Mouse (Mus musculus) hindbrain, embryonic 12.5 days (tissue): ENCODE results near the gene Ogt. TPM values are rescaled to one million over a fixed set of nuclear protein-coding genes. Genes with fewer than 3 reads are reported as not detected.

Source experiments
- ATAC-seq: fragments of 200-750 bp; cut with Nextera tagmentation; 2 replicates; pipeline ENCODE4 v1.8.0; 2017; ENCODE audit warnings: moderate TSS enrichment; ENCODE audit not compliant: low FRiP score
- H3K27ac ChIP-seq: fragments of 300-500 bp; sonication (generic); 2 replicates; pipeline ENCODE4 v1.5.1; 2016; ENCODE audit warnings: mild to moderate bottlenecking
- H3K27me3 ChIP-seq: fragments of 300-500 bp; sonication (generic); 2 replicates; pipeline ENCODE4 v1.6.1; 2016; ENCODE audit warnings: mild to moderate bottlenecking
- H3K36me3 ChIP-seq: fragments of 300-500 bp; sonication (generic); 2 replicates; pipeline ENCODE4 v1.6.1; 2016; ENCODE audit warnings: mild to moderate bottlenecking
- H3K4me1 ChIP-seq: fragments of 300-500 bp; sonication (generic); 2 replicates; pipeline ENCODE4 v1.6.1; 2016
- H3K4me2 ChIP-seq: fragments of 300-500 bp; sonication (generic); replicated peaks from 2 replicates; pipeline ENCODE4 v1.6.1; 2016; ENCODE audit warnings: mild to moderate bottlenecking
- H3K4me3 ChIP-seq: fragments of 300-500 bp; sonication (generic); 2 replicates; pipeline ENCODE4 v1.5.1; 2016; ENCODE audit warnings: mild to moderate bottlenecking
- H3K9ac ChIP-seq: fragments of 300-500 bp; sonication (generic); 2 replicates; pipeline ENCODE4 v1.6.1; 2016; ENCODE audit warnings: mild to moderate bottlenecking, moderate library complexity
- H3K9me3 ChIP-seq: fragments of 300-500 bp; sonication (generic); replicated peaks from 2 replicates; pipeline ENCODE4 v1.6.1; 2016; ENCODE audit warnings: mild to moderate bottlenecking
- WGBS: fragments of 180-500 bp; shearing (Covaris S2); methylation state at CpG from one replicate; pipeline ENCODE4 v1.1.7; 2016; 5-methylcytosine and 5-hydroxymethylcytosine counted together
- polyA plus RNA-seq: library from polyadenylated mRNA; unstranded; fragments of >200 nt; fragmentation: Nextera tagmentation; extraction: Ambion mirVana; gene quantifications from 2 replicates; pipeline ENCODE4 v1.2.1, GENCODE M21; 2016

The Ogt gene
- polyA plus RNA-seq, 1 experiment from 2014 or later, result 218 TPM

DNA sequence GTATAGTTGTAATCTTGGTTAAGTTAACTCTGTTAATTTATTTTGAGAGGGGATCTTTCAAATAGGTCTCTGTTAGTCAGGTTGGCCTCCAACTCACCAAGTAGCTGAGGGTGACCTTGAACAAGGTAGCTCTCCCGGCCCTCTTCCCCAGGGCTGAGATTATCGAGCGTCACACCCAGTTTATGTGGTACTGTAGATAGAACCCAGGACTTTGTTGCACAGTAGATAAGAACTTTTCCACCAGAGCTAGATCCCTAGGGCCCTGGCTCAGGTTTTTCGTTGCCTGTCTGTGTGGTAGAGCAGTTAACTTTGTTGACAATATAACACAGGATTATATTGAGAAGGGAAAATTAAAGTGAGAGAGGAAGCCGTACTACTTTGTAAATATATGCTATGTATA, 6.8 kb downstream of the Ogt start:
- H3K4me2 ChIP-seq, result no peak overlapping the region
- H3K27me3 ChIP-seq, result no peaks in the 10 kb centered on the region
- H3K27ac ChIP-seq, result no peak overlapping the region
- 92% methylated on average over 5 of the region's 5 CpGs for WGBS
- no peaks in the 10 kb centered on the region for H3K9me3 ChIP-seq
- no peak for ATAC-seq
- H3K4me3 ChIP-seq, result no peak overlapping the region
- no peaks in the 10 kb centered on the region for H3K36me3 ChIP-seq
- H3K4me1 ChIP-seq, result peaks cover 7% of the 10 kb centered on the region; the same call in 1 of the 2 replicates
- no peak overlapping the region for H3K9ac ChIP-seq

DNA sequence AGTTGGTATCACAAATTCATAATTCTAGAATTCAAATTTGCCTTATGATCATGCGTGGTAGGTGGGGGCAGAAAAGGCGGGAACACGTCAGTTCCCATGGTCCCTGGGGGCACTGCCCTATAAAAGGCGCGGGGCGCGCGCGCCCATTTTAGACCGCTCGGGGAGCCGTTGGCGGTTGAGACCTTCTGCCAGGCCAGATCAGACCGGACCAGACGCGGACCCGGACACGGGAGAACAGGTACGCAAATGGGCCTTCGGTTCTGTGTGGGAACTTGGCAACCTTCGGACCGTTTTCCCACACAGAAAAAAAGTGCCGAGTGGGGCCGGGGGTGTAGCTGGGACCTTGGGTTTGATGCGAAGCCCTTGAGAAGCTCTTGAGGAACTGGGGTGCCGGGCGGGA, 55.8 kb downstream of the Ogt start:
- 91% methylated on average over 27 of the region's 27 CpGs for WGBS
- ATAC-seq, result no peak
- peaks cover 23% of the 10 kb centered on the region for H3K9me3 ChIP-seq
- H3K36me3 ChIP-seq, result no peaks in the 10 kb centered on the region
- no peaks in the 10 kb centered on the region for H3K27me3 ChIP-seq
- no peaks in the 10 kb centered on the region for H3K4me1 ChIP-seq
- no peak overlapping the region for H3K27ac ChIP-seq
- H3K4me2 ChIP-seq, result no peak overlapping the region
- H3K9ac ChIP-seq, result no peak overlapping the region
- no peak overlapping the region for H3K4me3 ChIP-seq

DNA sequence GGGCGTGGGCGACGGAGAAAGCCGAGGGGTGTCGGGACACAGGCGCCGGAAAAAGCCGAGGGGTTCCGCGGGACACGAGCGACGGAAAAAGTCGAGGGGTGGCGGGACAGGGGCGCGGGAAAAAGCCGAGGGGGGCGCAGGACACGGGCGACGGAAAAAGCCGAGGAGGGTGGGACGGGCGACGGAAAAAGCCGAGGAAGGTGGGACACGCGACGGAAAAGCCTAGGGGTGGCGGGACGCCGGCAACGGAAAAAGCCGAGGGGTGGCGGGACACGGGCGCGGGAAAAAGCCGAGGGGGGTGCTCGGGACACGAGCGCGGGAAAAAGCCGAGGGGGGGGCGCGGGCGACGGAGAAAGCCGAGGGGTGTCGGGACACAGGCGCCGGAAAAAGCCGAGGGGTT, 57.7 kb downstream of the Ogt start:
- Histone ChIP-seq H3K27ac (no peak overlapping the region), H3K27me3 (no peaks in the 10 kb centered on the region), H3K4me3 (no peak overlapping the region), H3K4me2 (no peak overlapping the region), H3K9me3 (peaks cover 23% of the 10 kb centered on the region), H3K36me3 (no peaks in the 10 kb centered on the region), H3K4me1 (no peaks in the 10 kb centered on the region), H3K9ac (no peak overlapping the region)
- 73% methylated on average over 41 of the region's 54 CpGs for WGBS
- ATAC-seq, result no peak

DNA sequence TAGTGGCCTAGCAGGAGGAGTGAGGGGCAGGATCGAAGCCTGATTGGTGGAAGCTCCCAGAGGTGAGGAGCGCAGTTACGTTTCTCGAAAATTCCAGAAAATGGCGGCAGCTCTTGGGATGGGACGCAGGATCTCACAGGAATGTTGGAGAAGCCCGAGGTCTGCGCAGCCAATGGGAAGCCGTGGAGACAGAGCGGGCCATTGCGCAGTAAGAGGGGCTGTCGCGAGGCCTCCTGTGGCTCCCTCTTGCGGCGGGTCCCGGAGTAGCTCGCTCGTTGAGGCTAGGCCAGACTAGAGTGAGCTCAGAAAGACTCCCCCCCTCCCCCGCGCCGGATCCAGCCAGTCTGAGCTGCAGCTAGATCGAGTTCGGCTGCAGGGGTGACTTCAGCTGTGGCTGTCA, 58.4 kb downstream of the Ogt start:
- H3K36me3 ChIP-seq, result no peaks in the 10 kb centered on the region
- WGBS, result 55% methylated on average over 23 of the region's 23 CpGs
- H3K27me3 ChIP-seq, result no peaks in the 10 kb centered on the region
- no peak overlapping the region for H3K4me2 ChIP-seq
- H3K27ac ChIP-seq, result no peak overlapping the region
- H3K9ac ChIP-seq, result no peak overlapping the region
- H3K4me1 ChIP-seq, result no peaks in the 10 kb centered on the region
- no peak for ATAC-seq
- no peak overlapping the region for H3K4me3 ChIP-seq
- H3K9me3 ChIP-seq, result peaks cover 23% of the 10 kb centered on the region

DNA sequence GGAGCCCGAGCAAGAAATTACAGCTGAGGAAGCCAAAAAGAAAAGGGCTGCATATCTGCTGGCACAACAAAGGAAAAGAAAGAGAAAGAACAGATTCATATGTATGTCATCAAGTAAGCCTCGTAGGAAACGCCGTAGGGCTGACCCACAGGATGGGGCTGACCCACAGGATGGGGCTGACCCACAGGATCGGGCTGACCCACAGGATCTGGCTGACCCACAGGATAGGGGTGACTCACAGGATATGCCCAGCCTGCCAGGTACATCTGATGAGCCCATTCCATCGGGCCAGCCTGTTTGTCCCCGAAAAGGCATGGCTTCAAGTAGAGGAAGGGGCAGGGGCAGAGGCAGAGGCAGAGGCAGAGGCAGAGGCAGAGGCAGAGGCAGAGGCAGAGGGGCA, 65.3 kb downstream of the Ogt start:
- no peak for ATAC-seq
- Histone ChIP-seq H3K27me3 (no peaks in the 10 kb centered on the region), H3K4me1 (no peaks in the 10 kb centered on the region), H3K9me3 (no peaks in the 10 kb centered on the region), H3K4me3 (no peak overlapping the region), H3K9ac (no peak overlapping the region), H3K27ac (no peak overlapping the region), H3K36me3 (no peaks in the 10 kb centered on the region), H3K4me2 (no peak overlapping the region)
- 80% methylated on average over 7 of the region's 7 CpGs for WGBS

DNA sequence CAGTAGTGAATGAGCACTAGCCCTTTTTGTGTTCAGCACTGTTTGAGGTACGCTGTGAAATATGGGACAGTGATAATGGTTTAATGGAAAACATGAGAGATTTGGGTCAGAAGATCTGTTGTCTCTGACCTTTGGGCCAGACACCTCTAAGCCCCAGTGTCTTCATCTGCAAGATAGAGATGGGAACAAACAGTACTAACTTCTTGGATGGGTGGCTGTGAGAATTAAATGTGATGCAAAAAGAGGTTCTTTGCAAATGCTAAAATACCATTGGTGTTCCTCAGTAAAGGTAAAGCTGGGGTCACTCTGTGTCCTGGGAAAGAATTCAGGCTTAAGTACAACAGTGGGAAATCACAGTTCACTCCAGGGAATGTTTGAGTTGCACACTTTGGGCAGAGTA, 80.5 kb downstream of the Ogt start:
- WGBS, result 54% methylated on average over 1 of the region's 1 CpGs

DNA sequence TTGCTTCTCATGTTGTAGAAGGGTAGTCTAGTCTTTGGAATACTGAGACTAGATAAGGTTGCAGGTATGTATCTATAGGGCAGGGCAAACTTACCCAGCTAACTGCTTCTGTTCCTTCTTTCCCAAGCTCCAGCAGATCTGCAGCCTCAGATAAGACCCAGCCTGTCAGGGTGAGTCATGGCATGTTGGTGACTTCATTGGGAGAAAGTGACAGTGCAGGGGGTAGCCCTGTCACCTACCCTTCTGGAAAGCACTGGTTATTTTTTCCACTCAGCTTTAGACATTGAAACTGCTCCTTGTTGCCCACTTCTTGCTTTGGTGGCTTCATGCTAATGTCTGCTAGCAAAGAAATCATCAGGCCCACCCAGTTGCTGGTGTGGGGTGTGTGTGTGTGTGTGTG, 90.2 kb downstream of the Ogt start:
- no peak overlapping the region for H3K4me3 ChIP-seq
- peaks cover 10% of the 10 kb centered on the region; the same call in 1 of the 2 replicates for H3K27me3 ChIP-seq
- no peaks in the 10 kb centered on the region for H3K4me1 ChIP-seq
- no peak overlapping the region for H3K4me2 ChIP-seq
- H3K27ac ChIP-seq, result no peak overlapping the region
- H3K36me3 ChIP-seq, result no peaks in the 10 kb centered on the region
- ATAC-seq, result no peak
- H3K9me3 ChIP-seq, result no peaks in the 10 kb centered on the region
- no peak overlapping the region for H3K9ac ChIP-seq

More for the DNA sequence above, 80.5 kb downstream of the Ogt start:
- no peak overlapping the region for H3K9ac ChIP-seq
- no peaks in the 10 kb centered on the region for H3K4me1 ChIP-seq
- H3K36me3 ChIP-seq, result no peaks in the 10 kb centered on the region
- H3K27me3 ChIP-seq, result peaks cover 22% of the 10 kb centered on the region
- no peak overlapping the region for H3K27ac ChIP-seq
- ATAC-seq, result no peak
- no peak overlapping the region for H3K4me2 ChIP-seq
- H3K9me3 ChIP-seq, result no peaks in the 10 kb centered on the region
- no peak overlapping the region for H3K4me3 ChIP-seq

DNA sequence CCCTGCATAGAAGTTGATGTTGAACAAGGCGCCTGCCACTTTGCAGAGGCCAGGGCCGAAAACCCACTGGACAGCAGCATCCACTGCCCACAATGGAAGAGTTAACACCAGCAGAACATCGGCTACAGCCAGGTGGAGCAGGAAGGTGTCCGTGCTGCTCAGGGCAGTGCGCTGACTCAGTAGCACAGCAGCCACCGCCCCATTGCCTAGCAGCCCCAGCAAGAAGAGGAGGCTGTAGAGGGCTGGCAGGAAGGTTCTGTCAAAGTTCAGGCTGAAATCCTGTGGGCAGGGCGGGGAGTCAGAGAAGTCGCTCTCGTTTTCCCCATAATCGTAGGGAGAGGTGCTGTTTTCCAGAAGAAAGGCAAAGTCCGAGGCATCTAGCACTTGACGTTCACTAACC, 92.8 kb downstream of the Ogt start:
- Histone ChIP-seq H3K36me3 (no peaks in the 10 kb centered on the region), H3K4me2 (no peak overlapping the region), H3K4me3 (no peak overlapping the region), H3K9ac (no peak overlapping the region), H3K9me3 (no peaks in the 10 kb centered on the region), H3K27ac (no peak overlapping the region), H3K27me3 (peaks cover 16% of the 10 kb centered on the region), H3K4me1 (no peaks in the 10 kb centered on the region)
- 87% methylated on average over 12 of the region's 12 CpGs for WGBS
- ATAC-seq, result no peak

DNA sequence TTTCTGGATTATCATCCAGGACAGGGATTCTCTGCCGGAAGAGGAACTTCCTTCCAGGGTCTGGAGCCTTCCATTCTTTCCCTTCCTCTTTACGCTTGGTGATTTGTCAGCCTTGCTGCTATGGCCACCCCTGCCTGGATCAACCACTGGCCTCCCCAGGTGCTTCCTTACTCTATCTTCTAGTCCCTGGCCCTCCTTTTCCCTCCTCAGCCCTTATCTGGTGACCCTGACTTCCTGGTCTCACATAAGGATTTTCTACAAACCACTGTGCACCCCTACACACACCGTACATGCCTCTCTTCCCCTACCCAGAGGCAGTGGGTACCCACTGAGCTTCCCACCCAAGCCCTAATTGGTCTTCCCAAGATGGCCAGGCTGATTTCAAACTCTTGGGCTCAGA, 93.4 kb downstream of the Ogt start:
- H3K4me1 ChIP-seq, result no peaks in the 10 kb centered on the region
- H3K27me3 ChIP-seq, result peaks cover 22% of the 10 kb centered on the region
- no peak for ATAC-seq
- no peak overlapping the region for H3K4me3 ChIP-seq
- H3K9ac ChIP-seq, result no peak overlapping the region
- H3K4me2 ChIP-seq, result no peak overlapping the region
- no peaks in the 10 kb centered on the region for H3K9me3 ChIP-seq
- WGBS, result 95% methylated on average over 3 of the region's 3 CpGs
- H3K36me3 ChIP-seq, result no peaks in the 10 kb centered on the region
- no peak overlapping the region for H3K27ac ChIP-seq

DNA sequence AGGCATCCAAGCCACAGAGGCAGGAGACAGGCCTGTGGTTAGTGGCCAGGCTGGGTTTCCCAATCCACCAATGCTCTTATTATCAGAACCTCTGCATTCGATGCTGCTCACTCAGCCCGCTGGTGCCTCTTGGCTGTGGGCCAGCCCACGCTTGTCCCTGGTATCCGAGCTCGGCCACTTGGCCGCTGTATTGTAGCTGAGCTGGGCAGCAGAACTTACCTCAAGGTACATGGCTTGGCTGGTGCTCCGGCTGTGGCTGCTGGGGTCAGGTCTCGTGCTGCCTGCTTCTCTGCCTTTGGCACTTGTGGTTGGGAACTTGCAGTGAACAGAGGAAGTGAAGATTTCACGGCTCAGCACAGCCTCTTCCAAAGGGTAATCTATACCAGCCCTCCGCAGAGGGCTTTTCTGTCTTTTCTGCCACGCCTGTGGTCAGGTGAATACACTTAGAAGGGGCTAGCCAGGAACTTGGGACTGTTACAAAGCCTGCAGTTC, 94.0 kb downstream of the Ogt start, which contains the start of gene Cxcr3:
Gene Cxcr3 (minus strand): TSS at position 442 of the 492 bp plus-strand sequence.
- H3K9me3 ChIP-seq, result no peaks in the 10 kb centered on the region
- H3K27ac ChIP-seq, result no peak within 1 kb of the TSS
- no peak within 1 kb of the TSS for H3K4me2 ChIP-seq
- H3K4me1 ChIP-seq, result no peaks in the 10 kb centered on the region
- H3K4me3 ChIP-seq, result no peak within 1 kb of the TSS
- H3K36me3 ChIP-seq, result no peaks in the 10 kb centered on the region
- H3K9ac ChIP-seq, result no peak within 1 kb of the TSS
- H3K27me3 ChIP-seq, result peaks cover 25% of the 10 kb centered on the region
- no peak for ATAC-seq
- WGBS, result 70% methylated on average over 11 of the region's 11 CpGs

Other genes with a start within 250 kb of the Ogt start
- gene Zmym3, start 219.2 kb upstream of the Ogt start, polyA plus RNA-seq, result 43.5 and 52.6 TPM in 2 replicates
- gene Nono, start 210.7 kb upstream of the Ogt start, polyA plus RNA-seq, result 502 and 525 TPM in 2 replicates
- gene Itgb1bp2, start 191.0 kb upstream of the Ogt start, polyA plus RNA-seq, result 3.7 and 7.5 TPM in 2 replicates
- gene Taf1, start 107.3 kb upstream of the Ogt start, polyA plus RNA-seq, result 22.9 and 23.1 TPM in 2 replicates
- gene Cxcr3, start 94.2 kb downstream of the Ogt start, polyA plus RNA-seq, result not detected in 2 replicates
- gene Gm4779, start 154.4 kb downstream of the Ogt start, polyA plus RNA-seq, result 0.38 TPM in 1 of 2 replicates, not detected in the other
- gene 8030474K03Rik, start 154.6 kb downstream of the Ogt start, polyA plus RNA-seq, result 0.10 and 0.16 TPM in 2 replicates
- 14.7 and 17.5 TPM in 2 replicates for gene Nhsl2, start 209.3 kb downstream of the Ogt start, polyA plus RNA-seq